In the genomic region with DNA sequence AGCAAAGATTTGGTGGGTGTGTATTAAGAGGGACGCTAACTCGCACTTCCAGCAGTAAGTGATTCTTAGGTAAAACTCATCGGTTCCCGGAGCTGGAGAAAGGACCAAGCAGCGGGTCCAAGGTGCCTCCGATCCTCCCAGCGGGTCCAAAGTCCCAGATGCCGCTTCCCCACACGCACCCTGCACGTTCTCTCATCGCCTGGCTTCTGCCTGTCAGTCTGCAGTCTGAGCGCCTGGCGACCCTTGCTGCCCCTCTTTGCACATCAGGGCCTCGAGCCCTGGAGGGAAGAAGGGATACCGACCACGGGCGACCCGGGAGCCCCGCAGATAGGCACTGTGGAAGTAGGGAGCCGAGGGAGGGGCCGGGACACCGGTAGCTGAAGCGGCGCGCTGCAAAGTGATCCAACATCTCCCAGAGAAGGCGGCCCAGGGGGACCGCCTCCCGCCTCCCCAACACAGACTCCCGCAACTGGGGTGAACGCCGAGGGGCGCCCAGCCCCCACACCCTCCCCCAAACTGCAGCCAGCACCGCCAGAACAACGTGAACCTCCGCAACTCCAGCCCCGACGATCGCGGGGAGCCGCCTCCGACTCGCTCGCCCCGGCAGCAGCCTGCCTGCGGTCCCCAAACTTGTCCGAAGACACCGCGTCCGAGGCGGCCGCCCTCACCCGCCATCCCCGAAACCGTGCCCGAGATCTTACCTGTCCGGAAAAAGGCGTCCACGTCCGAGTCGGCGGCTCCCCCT, we compare ENCODE assay signal across 9 mouse cellular contexts. TPM values are rescaled to one million over a fixed set of nuclear protein-coding genes. Genes with fewer than 3 reads are reported as not detected.
DNase-seq lines count a peak whose midpoint lies in the region; ATAC-seq and TF ChIP-seq lines count a peak whose summit lies in the region.
"Had no signal": no experiment of that assay in that cellular context is flagged by ENCODE, and none has a peak within 500 bp of the region (broad histone marks: within the 10 kb centered on the region; RNA-seq: fewer than 3 reads in every experiment).

No protein-coding gene starts in this region.

- peak overlapping the region; percentile 89 for H3K4me3 ChIP-seq in megakaryocyte, embryonic 14.5 days (replicated peaks)
- peak overlapping the region; percentile 75 for H3K4me3 ChIP-seq in intestine, postnatal 0 days (ENCODE audit: low read depth, low read length)
- peak overlapping the region; percentile 71 for H3K4me3 ChIP-seq in liver, embryonic 11.5 days (ENCODE audit: low read depth, low read length)
- H3K4me3 ChIP-seq in neural tube, embryonic 12.5 days = peak overlapping the region; percentile 94

- 0 out of 2 replicates have a peak overlapping the region, but pooled peaks have one; percentile 57 for H3K27ac ChIP-seq in intestine, postnatal 0 days (ENCODE audit: low read depth, low read length)
- no peak overlapping the region for H3K27ac ChIP-seq in liver, embryonic 11.5 days (ENCODE audit: low read depth, low read length)
- peak overlapping the region; percentile 96 for H3K27ac ChIP-seq in neural tube, embryonic 12.5 days
- H3K27ac ChIP-seq: macrophage had no signal

- peak; percentile 27 to 32 for DNase-seq in cerebellum, postnatal 14 days
- DNase-seq in gastrocnemius, postnatal 4 days (ENCODE audit: low spot score in 2 of 2) = peak; percentile 21 to 44
- peak; percentile 70 for DNase-seq in liver, embryonic 11.5 days (ENCODE audit: low spot score)

- peaks cover 21% of the 10 kb centered on the region for H3K4me1 ChIP-seq in megakaryocyte, embryonic 14.5 days
- 0 out of 2 replicates have a peak, but pooled peaks cover 2% of the 10 kb centered on the region for H3K4me1 ChIP-seq in intestine, postnatal 0 days (replicated peaks; ENCODE audit: control insufficient read depth, insufficient read depth, low read length)
- H3K4me1 ChIP-seq in liver, embryonic 11.5 days (replicated peaks; ENCODE audit: control insufficient read depth, insufficient read depth, low read length) = peaks cover 9% of the 10 kb centered on the region; the same call in 1 of the 2 replicates
- H3K4me1 ChIP-seq in neural tube, embryonic 12.5 days = peaks cover 25% of the 10 kb centered on the region

- H3K4me2 ChIP-seq in intestine, postnatal 0 days (replicated peaks; ENCODE audit: low read depth) = peak overlapping the region; percentile 97
- H3K4me2 ChIP-seq in liver, embryonic 11.5 days = peak overlapping the region; percentile 79
- peak overlapping the region; percentile 80 for H3K4me2 ChIP-seq in neural tube, embryonic 12.5 days (replicated peaks)

- H3K9ac ChIP-seq in intestine, postnatal 0 days (ENCODE audit: low read depth, low read length) = peak overlapping the region; percentile 74
- peak overlapping the region; percentile 66 for H3K9ac ChIP-seq in liver, embryonic 11.5 days (ENCODE audit: low read depth, low read length)
- peak overlapping the region; percentile 96 for H3K9ac ChIP-seq in neural tube, embryonic 12.5 days

- ATAC-seq in megakaryocyte, adult 5-6 weeks (ENCODE audit: poor library complexity, severe bottlenecking) = no peak
- peak; percentile 29; the same call in 1 of the 2 replicates for ATAC-seq in intestine, postnatal 0 days
- no peak for ATAC-seq in liver, embryonic 11.5 days (replicated peaks; ENCODE audit: low FRiP score)
- ATAC-seq in neural tube, embryonic 12.5 days (ENCODE audit: low FRiP score, low read depth) = peak; percentile 15
- ATAC-seq in activated CD4-positive, CD25-positive, alpha-beta regulatory T cell, adult 4 months = no peak

- under 1% methylated on average over 50 of the region's 61 CpGs for WGBS in intestine, postnatal 0 days
- WGBS in liver, embryonic 11.5 days = 2% methylated on average over 59 of the region's 61 CpGs
- under 1% methylated on average over 61 of the region's 61 CpGs for WGBS in neural tube, embryonic 12.5 days

- TF ChIP-seq CTCF in intestine, postnatal 0 days (IDR thresholded peaks at IDR 0.05; ENCODE audit: low read depth) = no peak

- H3K36me3 ChIP-seq in megakaryocyte, embryonic 14.5 days (replicated peaks; ENCODE audit: low read length) = no peaks in the 10 kb centered on the region
- no peaks in the 10 kb centered on the region for H3K36me3 ChIP-seq in intestine, postnatal 0 days (ENCODE audit: control insufficient read depth, insufficient read depth)
- H3K36me3 ChIP-seq in liver, embryonic 11.5 days (ENCODE audit: control insufficient read depth, insufficient read depth, low read length) = no peaks in the 10 kb centered on the region
- peaks cover 4% of the 10 kb centered on the region; the same call in 1 of the 2 replicates for H3K36me3 ChIP-seq in neural tube, embryonic 12.5 days

- peaks cover 87% of the 10 kb centered on the region for H3K27me3 ChIP-seq in megakaryocyte, embryonic 14.5 days (replicated peaks)
- peaks cover 19% of the 10 kb centered on the region; the same call in 1 of the 2 replicates for H3K27me3 ChIP-seq in intestine, postnatal 0 days (replicated peaks; ENCODE audit: control insufficient read depth, insufficient read depth, low read length)
- H3K27me3 ChIP-seq in liver, embryonic 11.5 days (replicated peaks; ENCODE audit: control insufficient read depth, insufficient read depth, low read length) = peaks cover 50% of the 10 kb centered on the region
- no peaks in the 10 kb centered on the region for H3K27me3 ChIP-seq in neural tube, embryonic 12.5 days (replicated peaks)

- peaks cover 1% of the 10 kb centered on the region for H3K9me3 ChIP-seq in megakaryocyte, embryonic 14.5 days
- H3K9me3 ChIP-seq in intestine, postnatal 0 days (ENCODE audit: control insufficient read depth) = no peaks in the 10 kb centered on the region
- no peaks in the 10 kb centered on the region for H3K9me3 ChIP-seq in liver, embryonic 11.5 days (ENCODE audit: control insufficient read depth, low read length)
- H3K9me3 ChIP-seq in neural tube, embryonic 12.5 days = no peaks in the 10 kb centered on the region

RNA-seq across cellular contexts. Expression of a gene that starts 0.8 kb away (rescaled TPM):
- 309 and 400 TPM in 2 replicates for polyA plus RNA-seq in megakaryocyte, embryonic 14.5 days (2012; ENCODE audit: insufficient read depth, low replicate concordance)
- 0.30 and 1.2 TPM in 2 replicates for total RNA-seq in megakaryocyte, adult 5-6 weeks (2015)
- total RNA-seq in megakaryocyte, adult 5-6 weeks (2017) = 0.81 and 1.1 TPM in 2 replicates
- total RNA-seq in gastrocnemius, postnatal 4 days (2021) = 10 to 100 TPM; 22.6 to 24.6 TPM
- polyA plus RNA-seq in intestine, postnatal 0 days (2015; fragmentation: Nextera tagmentation; extraction: Ambion mirVana) = 7.5 and 8.0 TPM in 2 replicates
- polyA plus RNA-seq in liver, embryonic 11.5 days (2014; fragmentation: Nextera tagmentation; extraction: Ambion mirVana) = 25.1 and 25.4 TPM in 2 replicates
- polyA plus RNA-seq in neural tube, embryonic 12.5 days (2016; fragmentation: Nextera tagmentation; extraction: Ambion mirVana) = 25.5 and 26.9 TPM in 2 replicates
- under 1 TPM in 1 of 2 experiments, not detected in 1; 0.34 TPM for polyA plus RNA-seq in activated CD4-positive, CD25-positive, alpha-beta regulatory T cell, adult 4 months (2017; shearing (Covaris generic))

Comparison
In these comparisons a context has a peak if more than half of its experiments do, and no peak if none do; other contexts are left out.
1. ATAC-seq: peak in intestine, postnatal 0 days (single experiment) and neural tube, embryonic 12.5 days (single experiment); none in megakaryocyte, adult 5-6 weeks (single experiment), liver, embryonic 11.5 days (single experiment) and activated CD4-positive, CD25-positive, alpha-beta regulatory T cell, adult 4 months (single experiment).
2. RNA of a gene that starts 0.8 kb away (polyA plus RNA-seq): 309 to 400 TPM in megakaryocyte, embryonic 14.5 days; 25.5 to 26.9 TPM in neural tube, embryonic 12.5 days, 25.1 to 25.4 TPM in liver, embryonic 11.5 days, 7.5 to 8.0 TPM in intestine, postnatal 0 days and 0.34 TPM in activated CD4-positive, CD25-positive, alpha-beta regulatory T cell, adult 4 months; every median in the first group is over 10 times any median in the second.
3. Peak in every context shown above with its lines, with median percentiles within 50 percentile points of each other: H3K4me3 ChIP-seq, DNase-seq, H3K4me2 ChIP-seq and H3K9ac ChIP-seq.